Mouse (Mus musculus) ovary, postnatal 10 days (tissue): Measurements from ENCODE around the gene C2cd2.

Experiments
- DNase-seq: peaks from one replicate; pipeline ENCODE4 v3.0.0; 2022; ENCODE audit warnings: low spot score

The C2cd2 gene

DNA sequence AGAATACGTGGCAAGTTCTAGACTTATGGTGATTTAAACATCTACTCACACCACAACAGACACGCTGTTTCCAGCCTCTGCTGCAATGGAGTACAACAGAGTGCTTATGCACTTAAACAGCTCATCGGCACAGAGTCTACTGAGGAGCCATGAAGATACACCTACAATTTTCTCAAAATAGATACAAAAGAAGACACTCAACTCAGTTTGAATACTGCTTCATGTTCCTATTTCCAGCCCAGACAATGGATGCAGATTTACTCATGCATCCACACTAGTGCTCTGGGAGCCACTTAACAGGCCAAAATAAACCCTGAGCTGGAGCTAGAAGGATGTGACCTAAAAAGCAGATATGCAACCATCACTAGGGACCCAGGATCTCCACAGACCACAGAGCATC is 153.5 kb downstream of the C2cd2 start:
- DNase-seq, result no peak

DNA sequence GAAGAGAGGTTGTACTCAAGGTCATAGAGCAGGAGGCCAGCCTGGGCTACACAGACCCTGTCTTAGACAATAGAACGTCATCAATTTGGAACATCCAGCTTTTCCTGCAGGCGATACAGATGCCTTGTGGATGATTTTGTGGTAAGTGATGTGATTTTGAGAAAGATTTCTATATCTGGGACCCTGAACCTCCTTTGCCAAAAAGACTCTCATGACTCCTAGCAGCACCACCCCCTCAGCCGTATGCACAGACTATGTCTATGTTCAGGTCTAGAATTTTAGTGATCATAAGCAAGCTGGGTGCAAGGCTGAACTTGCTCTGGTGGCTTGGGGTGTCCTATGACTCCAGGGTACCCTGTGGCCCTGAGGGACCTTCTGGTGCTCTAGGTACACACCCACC is 156.8 kb downstream of the C2cd2 start:
- DNase-seq, result no peak
